In the genomic region with DNA sequence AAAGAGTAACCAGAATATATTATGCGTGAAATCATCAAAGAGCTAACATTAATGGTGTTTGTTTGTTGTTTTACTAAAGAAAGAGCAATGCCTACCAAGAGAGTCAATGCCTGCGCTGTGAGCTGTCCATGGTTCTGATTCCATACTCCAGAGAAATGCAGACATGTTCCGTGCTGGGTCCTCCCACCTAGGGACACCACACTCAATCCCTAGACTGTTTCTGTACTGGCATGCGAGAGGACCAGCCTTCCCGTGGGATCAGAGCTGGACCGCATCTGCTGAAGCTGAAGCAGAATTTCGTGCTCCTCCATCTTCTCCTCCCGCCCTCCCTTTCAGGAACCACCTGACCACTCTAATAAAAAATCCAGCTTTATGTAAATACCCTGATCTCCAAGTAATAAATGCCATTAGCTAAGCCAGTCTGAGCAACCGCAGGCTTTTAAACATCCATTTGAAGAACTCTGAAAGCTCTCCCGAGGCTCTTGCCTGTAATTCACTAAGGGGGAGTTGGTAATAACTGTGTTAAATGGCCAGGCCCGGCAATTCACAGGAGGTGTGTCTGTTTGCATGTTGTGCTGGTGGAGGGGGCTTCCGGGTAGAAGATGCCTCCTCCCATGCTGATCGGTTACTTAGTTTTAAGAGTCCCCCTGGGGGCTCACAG, we compare ENCODE assay signal across 10 mouse cellular contexts. TPM values are rescaled to one million over a fixed set of nuclear protein-coding genes. Genes with fewer than 3 reads are reported as not detected.
DNase-seq lines count a peak whose midpoint lies in the region; ATAC-seq and TF ChIP-seq lines count a peak whose summit lies in the region.
"Had no signal": no experiment of that assay in that cellular context is flagged by ENCODE, and none has a peak within 500 bp of the region (broad histone marks: within the 10 kb centered on the region; RNA-seq: fewer than 3 reads in every experiment).

No protein-coding gene starts in this region.

- no peak for TF ChIP-seq POLR2A in lung, adult 2 months (IDR thresholded peaks at IDR 0.05; ENCODE audit: borderline replicate concordance, extremely low read depth, low read depth, low read length)

- H3K9me3 ChIP-seq in hindbrain, embryonic 16.5 days (ENCODE audit: control insufficient read depth, low read length), result no peaks in the 10 kb centered on the region
- H3K9me3 ChIP-seq: heart, embryonic 13.5 days; stomach, embryonic 15.5 days had no signal

- H3K4me1 ChIP-seq in hindbrain, embryonic 16.5 days (ENCODE audit: control insufficient read depth, insufficient read depth, low read depth, low read length), result peaks cover 14% of the 10 kb centered on the region
- no peaks in the 10 kb centered on the region for H3K4me1 ChIP-seq in lung, adult 2 months (ENCODE audit: control insufficient read depth, insufficient read depth, low read length)
- H3K4me1 ChIP-seq: heart, embryonic 13.5 days; stomach, embryonic 15.5 days had no signal

- no peak overlapping the region for H3K4me3 ChIP-seq in hindbrain, embryonic 16.5 days (ENCODE audit: low read length)
- no peak overlapping the region for H3K4me3 ChIP-seq in lung, adult 2 months (replicated peaks; ENCODE audit: extremely low read depth, low read depth, low read length)
- H3K4me3 ChIP-seq: heart, embryonic 13.5 days; stomach, embryonic 15.5 days had no signal

- no peaks in the 10 kb centered on the region for H3K27me3 ChIP-seq in hindbrain, embryonic 16.5 days (replicated peaks; ENCODE audit: control insufficient read depth, insufficient read depth, low read length)

- DNase-seq in heart, adult 18-20 months, result peak; percentile 27 to 49
- no peak for DNase-seq in heart, postnatal 25 days (ENCODE audit: low spot score)
- peak; percentile 11 for DNase-seq in lung, adult 2 months
- peak; percentile 58 for DNase-seq in ovary, postnatal 36 days (ENCODE audit: low spot score)
- no peak for DNase-seq in right cerebral cortex, adult 18-20 months
- DNase-seq in natural killer cell, adult 2 months (ENCODE audit: low spot score in 2 of 2), result no peak

- intact Hi-C loops in heart, postnatal 25 days (cut with DNase I), result no loop called here

- H3K4me2 ChIP-seq in hindbrain, embryonic 16.5 days (ENCODE audit: low read length), result peak overlapping the region; percentile 28
- H3K4me2 ChIP-seq: heart, embryonic 13.5 days; stomach, embryonic 15.5 days had no signal

- no peak overlapping the region for H3K27ac ChIP-seq in hindbrain, embryonic 16.5 days (ENCODE audit: low read depth, low read length)
- H3K27ac ChIP-seq: heart, embryonic 13.5 days; stomach, embryonic 15.5 days had no signal

- ATAC-seq in common myeloid progenitor, adult 5-6 weeks (replicated peaks; ENCODE audit: low read depth, poor library complexity, severe bottlenecking), result peak; percentile 97
- 0 out of 2 replicates have a peak, but pooled peaks have one; percentile 14 for ATAC-seq in hindbrain, embryonic 16.5 days

- H3K36me3 ChIP-seq in hindbrain, embryonic 16.5 days (ENCODE audit: control insufficient read depth, insufficient read depth, low read length), result no peaks in the 10 kb centered on the region
- H3K36me3 ChIP-seq: heart, embryonic 13.5 days; stomach, embryonic 15.5 days had no signal

- no peak for TF ChIP-seq CTCF in lung, adult 2 months (IDR thresholded peaks at IDR 0.05; ENCODE audit: insufficient read depth, low read length)

- WGBS in hindbrain, embryonic 16.5 days, result 21% methylated on average over 13 of the region's 13 CpGs
- 29% methylated on average over 13 of the region's 13 CpGs for WGBS in lung, adult 2 months

- H3K9ac ChIP-seq in hindbrain, embryonic 16.5 days (ENCODE audit: low read depth, low read length), result no peak overlapping the region
- H3K9ac ChIP-seq: heart, embryonic 13.5 days; stomach, embryonic 15.5 days had no signal

RNA-seq across cellular contexts. Expression of gene Slc32a1, which starts 40.0 kb away (rescaled TPM):
- total RNA-seq in heart, adult 18-20 months (2021), result not detected
- not detected for total RNA-seq in heart, postnatal 25 days (2021)
- not detected in 2 replicates for total RNA-seq in common myeloid progenitor, adult 5-6 weeks (2017)
- 10.4 and 15.0 TPM in 2 replicates for polyA plus RNA-seq in hindbrain, embryonic 16.5 days (2015; fragmentation: Nextera tagmentation; extraction: Ambion mirVana)
- not detected in 2 replicates for polyA plus RNA-seq in lung, adult 2 months (2012; rRNA removed)
- polyA plus RNA-seq: heart, embryonic 13.5 days; stomach, embryonic 15.5 days had no signal

RNA-seq across cellular contexts. Expression of gene Actr5, which starts 54.1 kb away (rescaled TPM):
- 1 to 10 TPM; 5.0 to 5.8 TPM for total RNA-seq in heart, adult 18-20 months (2021)
- total RNA-seq in heart, postnatal 25 days (2021), result 1 to 10 TPM; 5.3 to 5.5 TPM
- total RNA-seq in common myeloid progenitor, adult 5-6 weeks (2017), result 14.7 and 15.3 TPM in 2 replicates
- polyA plus RNA-seq in hindbrain, embryonic 16.5 days (2015; fragmentation: Nextera tagmentation; extraction: Ambion mirVana), result 6.2 and 12.0 TPM in 2 replicates
- polyA plus RNA-seq in lung, adult 2 months (2012; rRNA removed), result 8.1 and 9.0 TPM in 2 replicates

RNA-seq across cellular contexts. Expression of gene Arhgap40, which starts 58.0 kb away (rescaled TPM):
- not detected for total RNA-seq in heart, adult 18-20 months (2021)
- total RNA-seq in heart, postnatal 25 days (2021), result not detected
- not detected in 2 replicates for total RNA-seq in common myeloid progenitor, adult 5-6 weeks (2017)
- polyA plus RNA-seq in hindbrain, embryonic 16.5 days (2015; fragmentation: Nextera tagmentation; extraction: Ambion mirVana), result 0.69 and 1.1 TPM in 2 replicates
- 0.81 and 5.6 TPM in 2 replicates for polyA plus RNA-seq in lung, adult 2 months (2012; rRNA removed)
- polyA plus RNA-seq: heart, embryonic 13.5 days had no signal

Comparison
In these comparisons a context has a peak if more than half of its experiments do, and no peak if none do; other contexts are left out.
1. DNase-seq: peak in heart, adult 18-20 months (2 of 2), lung, adult 2 months (single experiment) and ovary, postnatal 36 days (single experiment); none in heart, postnatal 25 days (single experiment), right cerebral cortex, adult 18-20 months (single experiment) and natural killer cell, adult 2 months (0 of 2).